Mouse (Mus musculus): ENCODE measurements around the gene Pusl1.

Pusl1 gene

GRCm38 (mm10) chr4:155886330-155886729 lies 5.3 kb downstream of the Pusl1 start:
- DNase-seq: no peak

GRCm38 (mm10) chr4:155883587-155883986 lies 8.0 kb downstream of the Pusl1 start:
- DNase-seq: no peak

- no peak for DNase-seq
Measured at GRCm38 (mm10) chr4:155871404-155871803, 20.2 kb downstream of the Pusl1 start.

- peak; percentile 98 for DNase-seq
Measured at GRCm38 (mm10) chr4:155869317-155870033, 22.1 kb downstream of the Pusl1 start, which contains the start of the genes Cptp and Ints11. Cptp (minus strand) TSS chr4:155869440. Ints11 (plus strand) TSS chr4:155869546.

GRCm38 (mm10) chr4:155868614-155869298 lies 22.8 kb downstream of the Pusl1 start:
- peak; percentile 57 for DNase-seq

GRCm38 (mm10) chr4:155863001-155863400 lies 28.6 kb downstream of the Pusl1 start, which contains the start of gene Tas1r3:
Tas1r3 (minus strand) TSS chr4:155863362.
- no peak for DNase-seq

- no peak for DNase-seq
Measured at GRCm38 (mm10) chr4:155861787-155862186, 29.8 kb downstream of the Pusl1 start.

- DNase-seq: peak; percentile 81
Measured at GRCm38 (mm10) chr4:155859318-155859717, 32.3 kb downstream of the Pusl1 start.

- no peak for DNase-seq
Measured at GRCm38 (mm10) chr4:155856881-155857280, 34.7 kb downstream of the Pusl1 start.

- no peak for DNase-seq
Measured at GRCm38 (mm10) chr4:155856071-155856470, 35.5 kb downstream of the Pusl1 start.

GRCm38 (mm10) chr4:155854991-155855390 lies 36.6 kb downstream of the Pusl1 start:
- no peak for DNase-seq

GRCm38 (mm10) chr4:155853421-155853820 lies 38.2 kb downstream of the Pusl1 start:
- DNase-seq: peak; percentile 5

- DNase-seq: peak; percentile 79
Measured at GRCm38 (mm10) chr4:155851951-155852411, 39.6 kb downstream of the Pusl1 start.

- DNase-seq: no peak
Measured at GRCm38 (mm10) chr4:155851368-155851767, 40.2 kb downstream of the Pusl1 start.

- peak; percentile 55 for DNase-seq
Measured at GRCm38 (mm10) chr4:155849792-155850451, 41.7 kb downstream of the Pusl1 start.

- no peak for DNase-seq
Measured at GRCm38 (mm10) chr4:155849391-155849790, 42.2 kb downstream of the Pusl1 start.

GRCm38 (mm10) chr4:155848434-155849095 lies 43.0 kb downstream of the Pusl1 start:
- DNase-seq: peak; percentile 69

GRCm38 (mm10) chr4:155847591-155848352 lies 43.8 kb downstream of the Pusl1 start:
- DNase-seq: peak; percentile 69

- DNase-seq: peak; percentile 96
Measured at GRCm38 (mm10) chr4:155846871-155847578, 44.6 kb downstream of the Pusl1 start, which contains the start of gene Dvl1. Dvl1 (plus strand) TSS chr4:155847402.

- DNase-seq: peak; percentile 64
Measured at GRCm38 (mm10) chr4:155843231-155843630, 48.4 kb downstream of the Pusl1 start.

GRCm38 (mm10) chr4:155841651-155842270 lies 49.8 kb downstream of the Pusl1 start:
- DNase-seq: peak; percentile 16

All from kidney, postnatal 14 days (tissue).